Mouse (Mus musculus): ENCODE measurements at regions not wholly inside any gene's neighbourhood (a gene's known extent, or its start where the extent isn't known, plus 50 kb on each side); places are given as distances from the start of the nearest gene placed in this dataset.

- 81% methylated on average over 3 of the region's 3 CpGs for WGBS
- no peaks in the 10 kb centered on the region for H3K9me3 ChIP-seq (replicated peaks; ENCODE audit: control insufficient read depth, low read length)
These were observed 145.5 kb upstream of the Tmem45b start for GRCm38 (mm10) chr9:31609731-31610130.

GRCm38 (mm10) chr9:31608084-31608870, 144.0 kb upstream of the Tmem45b start:
- WGBS = 60% methylated on average over 8 of the region's 8 CpGs
- H3K27ac ChIP-seq (ENCODE audit: low read length) = no peak overlapping the region

More at GRCm38 (mm10) chr9:31609731-31610130, 145.5 kb upstream of the Tmem45b start:
- no peaks in the 10 kb centered on the region for H3K36me3 ChIP-seq (ENCODE audit: control insufficient read depth, insufficient read depth, low read length)
- no peaks in the 10 kb centered on the region for H3K4me1 ChIP-seq (ENCODE audit: control insufficient read depth, insufficient read depth, low read length)
- no peak overlapping the region for H3K4me2 ChIP-seq (ENCODE audit: low read depth, low read length)
- H3K27ac ChIP-seq (ENCODE audit: low read length) = no peak overlapping the region
- no peak overlapping the region for H3K9ac ChIP-seq (ENCODE audit: low read length)
- no peak overlapping the region for H3K4me3 ChIP-seq (replicated peaks; ENCODE audit: low read length)
- H3K27me3 ChIP-seq (ENCODE audit: control insufficient read depth, insufficient read depth, low read length) = no peaks in the 10 kb centered on the region
- no peak for ATAC-seq (ENCODE audit: insufficient read depth, low FRiP score)

DNA sequence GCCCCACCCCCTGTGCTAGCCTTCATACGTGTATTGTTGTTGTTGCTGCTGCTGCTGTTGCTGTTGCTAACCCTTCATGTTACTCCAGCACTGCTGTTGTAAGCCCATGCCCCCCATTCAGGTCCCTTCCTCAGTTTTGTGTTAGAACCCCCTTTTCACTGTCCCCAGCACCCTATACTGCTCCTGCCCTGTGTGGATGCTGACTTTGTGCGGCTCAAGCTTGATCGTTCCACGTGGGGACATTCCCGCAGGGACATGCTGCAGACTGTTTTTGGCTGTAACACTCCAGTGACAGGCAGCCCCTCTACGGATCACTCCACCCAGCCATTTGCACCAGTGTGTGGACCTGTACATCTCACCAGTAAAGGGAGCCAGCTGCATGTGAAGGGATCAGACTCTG, 142.7 kb upstream of the Tmem45b start:
- Histone ChIP-seq H3K4me1 (ENCODE audit: control insufficient read depth, insufficient read depth, low read length) (no peaks in the 10 kb centered on the region), H3K27me3 (ENCODE audit: control insufficient read depth, insufficient read depth, low read length) (no peaks in the 10 kb centered on the region), H3K27ac (ENCODE audit: low read length) (no peak overlapping the region), H3K36me3 (ENCODE audit: control insufficient read depth, insufficient read depth, low read length) (no peaks in the 10 kb centered on the region), H3K9me3 (replicated peaks; ENCODE audit: control insufficient read depth, low read length) (no peaks in the 10 kb centered on the region), H3K4me3 (replicated peaks; ENCODE audit: low read length) (no peak overlapping the region), H3K4me2 (ENCODE audit: low read depth, low read length) (no peak overlapping the region), H3K9ac (ENCODE audit: low read length) (no peak overlapping the region)
- no peak; the same call in 1 of the 2 replicates for ATAC-seq (ENCODE audit: insufficient read depth, low FRiP score)
- 87% methylated on average over 6 of the region's 6 CpGs for WGBS

More at GRCm38 (mm10) chr9:31608084-31608870, 144.0 kb upstream of the Tmem45b start:
- Histone ChIP-seq H3K9ac (ENCODE audit: low read length) (no peak overlapping the region), H3K27me3 (ENCODE audit: control insufficient read depth, insufficient read depth, low read length) (no peaks in the 10 kb centered on the region), H3K9me3 (replicated peaks; ENCODE audit: control insufficient read depth, low read length) (no peaks in the 10 kb centered on the region), H3K4me1 (ENCODE audit: control insufficient read depth, insufficient read depth, low read length) (no peaks in the 10 kb centered on the region), H3K4me3 (replicated peaks; ENCODE audit: low read length) (no peak overlapping the region), H3K36me3 (ENCODE audit: control insufficient read depth, insufficient read depth, low read length) (no peaks in the 10 kb centered on the region), H3K4me2 (ENCODE audit: low read depth, low read length) (no peak overlapping the region)
- no peak for ATAC-seq (ENCODE audit: insufficient read depth, low FRiP score)

DNA sequence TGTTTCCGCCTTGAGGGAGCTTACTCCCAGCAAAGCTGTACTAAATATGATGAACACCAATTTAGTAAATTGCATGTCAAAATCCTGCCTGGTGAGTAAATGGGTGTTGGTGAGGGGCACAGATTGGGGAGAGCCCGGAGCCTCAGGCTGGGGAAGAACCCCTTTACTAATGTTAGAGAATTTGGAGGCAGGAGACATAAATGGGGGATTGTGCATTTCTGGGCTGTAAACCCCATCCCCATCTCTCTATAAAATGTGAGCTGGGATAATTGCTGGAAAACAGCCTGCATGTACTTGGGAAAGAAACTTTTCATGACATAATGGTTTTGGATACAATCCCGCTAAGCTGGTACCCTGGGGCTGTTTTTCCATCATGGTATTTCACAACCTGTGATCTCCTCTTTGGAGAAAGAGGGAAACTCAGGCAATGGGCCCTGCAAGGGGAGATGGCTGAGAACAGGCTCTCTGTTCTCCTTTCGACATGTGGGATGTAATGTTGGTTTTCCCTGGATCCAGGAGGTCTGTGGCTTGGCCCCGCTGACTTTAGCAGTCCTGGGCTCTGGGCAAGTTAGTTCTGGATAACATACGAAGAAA, 140.3 kb upstream of the Tmem45b start:
- no peak overlapping the region for H3K4me3 ChIP-seq (replicated peaks; ENCODE audit: low read length)
- no peaks in the 10 kb centered on the region for H3K36me3 ChIP-seq (ENCODE audit: control insufficient read depth, insufficient read depth, low read length)
- no peak overlapping the region for H3K27ac ChIP-seq (ENCODE audit: low read length)
- H3K9me3 ChIP-seq (replicated peaks; ENCODE audit: control insufficient read depth, low read length) = no peaks in the 10 kb centered on the region
- 79% methylated on average over 6 of the region's 6 CpGs for WGBS
- H3K4me2 ChIP-seq (ENCODE audit: low read depth, low read length) = no peak overlapping the region
- H3K4me1 ChIP-seq (ENCODE audit: control insufficient read depth, insufficient read depth, low read length) = no peaks in the 10 kb centered on the region
- no peak for ATAC-seq (ENCODE audit: insufficient read depth, low FRiP score)
- H3K27me3 ChIP-seq (ENCODE audit: control insufficient read depth, insufficient read depth, low read length) = no peaks in the 10 kb centered on the region
- no peak overlapping the region for H3K9ac ChIP-seq (ENCODE audit: low read length)

GRCm38 (mm10) chr9:31602707-31603106, 138.4 kb upstream of the Tmem45b start:
- Histone ChIP-seq H3K9me3 (replicated peaks; ENCODE audit: control insufficient read depth, low read length) (no peaks in the 10 kb centered on the region), H3K27me3 (ENCODE audit: control insufficient read depth, insufficient read depth, low read length) (no peaks in the 10 kb centered on the region), H3K9ac (ENCODE audit: low read length) (no peak overlapping the region), H3K36me3 (ENCODE audit: control insufficient read depth, insufficient read depth, low read length) (no peaks in the 10 kb centered on the region), H3K4me3 (replicated peaks; ENCODE audit: low read length) (no peak overlapping the region), H3K4me2 (ENCODE audit: low read depth, low read length) (no peak overlapping the region), H3K27ac (ENCODE audit: low read length) (no peak overlapping the region), H3K4me1 (ENCODE audit: control insufficient read depth, insufficient read depth, low read length) (no peaks in the 10 kb centered on the region)
- peak; percentile 79 for ATAC-seq (ENCODE audit: insufficient read depth, low FRiP score)
- 66% methylated on average over 4 of the region's 4 CpGs for WGBS

DNA sequence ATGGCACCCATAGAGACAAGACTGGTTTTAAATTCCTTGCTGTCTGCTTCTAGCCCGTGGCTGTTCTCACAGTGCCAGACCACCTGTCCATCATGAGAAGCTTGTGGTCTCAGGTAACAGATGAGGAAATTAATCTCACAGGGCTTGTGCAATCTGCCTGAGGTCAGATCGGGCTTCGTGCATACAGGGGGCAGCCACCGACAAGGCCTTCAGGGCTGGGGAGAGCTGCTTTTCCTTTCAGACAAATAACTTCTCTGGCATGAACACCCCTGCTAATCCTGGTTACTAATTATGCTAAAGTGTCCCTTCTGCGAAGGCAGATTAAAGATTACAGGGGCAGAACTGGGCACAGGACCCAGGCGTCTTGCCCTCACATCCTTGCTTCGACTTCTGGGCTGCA, 130.8 kb upstream of the Tmem45b start:
- Histone ChIP-seq H3K27ac (ENCODE audit: low read length) (no peak overlapping the region), H3K9ac (ENCODE audit: low read length) (no peak overlapping the region), H3K4me3 (replicated peaks; ENCODE audit: low read length) (no peak overlapping the region), H3K4me2 (ENCODE audit: low read depth, low read length) (no peak overlapping the region), H3K27me3 (ENCODE audit: control insufficient read depth, insufficient read depth, low read length) (no peaks in the 10 kb centered on the region), H3K36me3 (ENCODE audit: control insufficient read depth, insufficient read depth, low read length) (no peaks in the 10 kb centered on the region), H3K9me3 (replicated peaks; ENCODE audit: control insufficient read depth, low read length) (no peaks in the 10 kb centered on the region), H3K4me1 (ENCODE audit: control insufficient read depth, insufficient read depth, low read length) (no peaks in the 10 kb centered on the region)
- WGBS = 75% methylated on average over 7 of the region's 7 CpGs
- ATAC-seq (ENCODE audit: insufficient read depth, low FRiP score) = no peak

GRCm38 (mm10) chr9:31587671-31588070, 123.4 kb upstream of the Tmem45b start:
- H3K4me2 ChIP-seq (ENCODE audit: low read depth, low read length) = no peak overlapping the region
- H3K27ac ChIP-seq (ENCODE audit: low read length) = no peak overlapping the region
- no peaks in the 10 kb centered on the region for H3K36me3 ChIP-seq (ENCODE audit: control insufficient read depth, insufficient read depth, low read length)
- no peak overlapping the region for H3K4me3 ChIP-seq (replicated peaks; ENCODE audit: low read length)
- no peak for ATAC-seq (ENCODE audit: insufficient read depth, low FRiP score)
- H3K4me1 ChIP-seq (ENCODE audit: control insufficient read depth, insufficient read depth, low read length) = no peaks in the 10 kb centered on the region
- H3K9ac ChIP-seq (ENCODE audit: low read length) = no peak overlapping the region
- H3K9me3 ChIP-seq (replicated peaks; ENCODE audit: control insufficient read depth, low read length) = no peaks in the 10 kb centered on the region
- H3K27me3 ChIP-seq (ENCODE audit: control insufficient read depth, insufficient read depth, low read length) = 0 out of 2 replicates have a peak, but pooled peaks cover 3% of the 10 kb centered on the region

- no peaks in the 10 kb centered on the region for H3K9me3 ChIP-seq (replicated peaks; ENCODE audit: control insufficient read depth, low read length)
- 64% methylated on average over 10 of the region's 10 CpGs for WGBS
- no peak overlapping the region for H3K9ac ChIP-seq (ENCODE audit: low read length)
- H3K36me3 ChIP-seq (ENCODE audit: control insufficient read depth, insufficient read depth, low read length) = no peaks in the 10 kb centered on the region
- H3K4me1 ChIP-seq (ENCODE audit: control insufficient read depth, insufficient read depth, low read length) = no peaks in the 10 kb centered on the region
- no peak overlapping the region for H3K27ac ChIP-seq (ENCODE audit: low read length)
- 0 out of 2 replicates have a peak, but pooled peaks cover 3% of the 10 kb centered on the region for H3K27me3 ChIP-seq (ENCODE audit: control insufficient read depth, insufficient read depth, low read length)
- no peak overlapping the region for H3K4me2 ChIP-seq (ENCODE audit: low read depth, low read length)
- no peak overlapping the region for H3K4me3 ChIP-seq (replicated peaks; ENCODE audit: low read length)
- ATAC-seq (ENCODE audit: insufficient read depth, low FRiP score) = no peak
These were observed 119.7 kb upstream of the Tmem45b start for GRCm38 (mm10) chr9:31583983-31584382.

- no peaks in the 10 kb centered on the region for H3K36me3 ChIP-seq (ENCODE audit: control insufficient read depth, insufficient read depth, low read length)
- WGBS = 75% methylated on average over 7 of the region's 7 CpGs
These were observed 118.7 kb upstream of the Tmem45b start for GRCm38 (mm10) chr9:31582947-31583346.

More at GRCm38 (mm10) chr9:31582947-31583346, 118.7 kb upstream of the Tmem45b start:
- no peaks in the 10 kb centered on the region for H3K9me3 ChIP-seq (replicated peaks; ENCODE audit: control insufficient read depth, low read length)
- no peak overlapping the region for H3K4me3 ChIP-seq (replicated peaks; ENCODE audit: low read length)
- no peak for ATAC-seq (ENCODE audit: insufficient read depth, low FRiP score)
- H3K9ac ChIP-seq (ENCODE audit: low read length) = no peak overlapping the region
- H3K27ac ChIP-seq (ENCODE audit: low read length) = 0 out of 2 replicates have a peak overlapping the region, but pooled peaks have one; percentile 8
- H3K4me1 ChIP-seq (ENCODE audit: control insufficient read depth, insufficient read depth, low read length) = no peaks in the 10 kb centered on the region
- 0 out of 2 replicates have a peak, but pooled peaks cover 3% of the 10 kb centered on the region for H3K27me3 ChIP-seq (ENCODE audit: control insufficient read depth, insufficient read depth, low read length)
- H3K4me2 ChIP-seq (ENCODE audit: low read depth, low read length) = no peak overlapping the region
